Mouse (Mus musculus): ENCODE measurements around the gene Nsd2.

Gene Nsd2

DNA sequence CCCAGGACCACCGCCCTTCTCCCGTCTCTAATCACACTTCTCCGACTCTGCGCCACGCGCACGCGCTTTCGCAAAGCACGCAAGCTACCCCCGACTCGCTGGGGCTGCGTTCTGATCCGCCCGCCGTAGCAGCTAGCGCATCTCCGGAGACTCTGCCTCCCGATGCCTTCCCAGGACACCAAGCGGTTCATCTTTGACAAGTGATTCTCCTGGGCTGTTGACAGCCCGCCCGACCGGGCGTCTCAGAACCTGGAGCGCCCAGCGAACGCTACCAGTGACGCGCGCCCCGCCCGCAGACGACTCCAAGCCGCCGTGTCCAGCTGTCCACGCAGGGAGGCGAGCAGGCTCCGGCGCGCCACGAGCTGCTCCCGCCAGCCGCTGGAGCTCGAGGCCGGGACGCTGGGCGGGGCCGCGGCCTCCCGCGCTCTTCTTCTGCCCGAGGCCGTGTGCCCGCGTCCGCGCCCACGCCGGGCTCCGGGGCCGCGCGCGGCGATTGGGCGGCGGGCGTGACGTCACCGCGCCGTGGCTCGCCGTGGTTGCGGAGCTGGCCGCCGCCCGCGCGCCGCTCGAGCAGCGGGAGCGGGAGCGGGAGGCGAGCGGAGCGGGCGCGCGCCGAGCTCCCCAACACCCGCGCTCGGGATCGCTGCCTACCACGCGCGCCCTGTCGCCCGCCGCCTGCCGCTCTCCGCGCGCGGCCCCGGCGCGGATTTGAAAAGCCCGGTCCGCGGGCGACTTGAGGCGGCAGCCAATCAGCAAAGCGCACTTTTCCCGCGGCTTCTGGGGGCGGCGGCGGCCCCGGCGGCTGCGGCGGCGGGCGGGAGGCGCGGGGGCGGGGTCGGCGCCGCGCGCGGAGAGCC lies at the start of gene Nsd2:
Gene Nsd2 (plus strand): TSS at position 850 of the 857 bp plus-strand sequence.
- DNase-seq (ENCODE audit: low spot score) = peak; percentile 97

DNA sequence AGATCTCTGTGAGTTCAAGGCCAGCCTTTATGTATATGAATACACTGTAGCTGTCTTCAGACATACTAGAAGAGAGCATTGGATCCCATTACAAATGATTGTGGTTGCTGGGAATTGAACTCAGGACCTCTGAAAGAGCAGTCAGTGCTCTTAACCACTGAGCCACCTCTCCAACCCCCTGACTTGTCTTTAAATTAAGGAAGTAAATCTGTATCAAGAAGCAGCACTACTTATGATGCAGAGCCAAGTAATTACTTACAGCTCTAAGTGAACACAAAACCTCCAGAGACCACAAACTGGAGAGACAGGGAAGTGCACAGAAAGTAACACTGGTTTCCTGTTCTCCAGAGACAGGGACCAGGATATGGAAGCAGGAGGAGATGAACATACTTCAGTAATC lies 43.3 kb upstream of the Nsd2 start:
- DNase-seq (ENCODE audit: low spot score) = no peak

DNA sequence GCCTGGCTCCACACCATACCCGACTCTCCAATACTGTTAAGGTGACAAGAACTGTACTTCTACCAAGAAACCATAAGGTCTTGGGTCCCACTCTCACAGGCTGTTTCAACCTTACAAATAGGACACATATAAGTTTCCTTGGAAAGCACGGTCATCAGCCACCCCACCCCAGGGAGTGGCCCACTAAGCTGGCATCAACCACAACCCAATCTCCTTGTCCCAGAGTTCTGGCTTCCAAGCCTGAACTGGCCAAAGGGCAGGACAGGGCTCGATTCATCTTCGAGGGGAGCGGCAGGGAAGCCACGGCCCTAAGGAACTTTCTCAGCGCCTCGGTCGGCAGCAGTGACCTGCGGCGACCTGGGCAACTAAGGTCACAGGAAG lies 38.6 kb upstream of the Nsd2 start:
- DNase-seq (ENCODE audit: low spot score) = no peak

DNA sequence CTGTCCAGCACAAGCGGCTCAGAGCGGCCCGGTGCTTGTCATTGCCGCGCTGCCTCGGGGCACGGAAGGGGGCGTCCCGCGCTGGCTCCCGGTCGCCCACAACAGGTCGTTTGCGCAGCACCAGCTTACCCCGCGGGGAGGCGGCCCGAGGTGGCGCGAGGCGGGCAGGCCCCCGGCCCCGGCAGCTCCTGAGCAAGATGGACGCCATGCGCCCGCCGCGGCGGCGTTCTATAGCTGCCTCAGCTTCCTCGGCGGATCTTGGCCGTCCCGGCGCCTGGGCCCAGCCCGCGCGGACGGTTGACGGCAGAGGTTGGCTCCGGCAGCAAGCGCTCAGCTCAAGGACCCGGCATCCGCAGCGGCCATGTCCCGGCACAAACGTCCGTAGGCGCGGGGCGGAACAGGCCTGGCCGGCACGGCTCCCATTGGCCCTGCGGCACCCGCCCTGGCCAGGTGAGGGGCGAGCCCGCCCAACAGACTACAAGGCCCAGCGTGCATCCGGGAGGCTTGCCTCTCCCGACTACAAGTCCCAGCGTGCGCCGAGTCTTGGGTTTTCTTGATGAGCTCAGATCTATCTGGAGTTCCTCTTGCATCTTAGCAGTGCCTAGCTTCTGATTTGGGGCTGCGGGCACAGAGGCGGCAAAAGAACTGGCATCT lies 38.1 kb upstream of the Nsd2 start, which contains the start of gene Letm1:
Gene Letm1 (minus strand): TSS at position 473 of the 654 bp plus-strand sequence.
- DNase-seq (ENCODE audit: low spot score) = peak; percentile 93

DNA sequence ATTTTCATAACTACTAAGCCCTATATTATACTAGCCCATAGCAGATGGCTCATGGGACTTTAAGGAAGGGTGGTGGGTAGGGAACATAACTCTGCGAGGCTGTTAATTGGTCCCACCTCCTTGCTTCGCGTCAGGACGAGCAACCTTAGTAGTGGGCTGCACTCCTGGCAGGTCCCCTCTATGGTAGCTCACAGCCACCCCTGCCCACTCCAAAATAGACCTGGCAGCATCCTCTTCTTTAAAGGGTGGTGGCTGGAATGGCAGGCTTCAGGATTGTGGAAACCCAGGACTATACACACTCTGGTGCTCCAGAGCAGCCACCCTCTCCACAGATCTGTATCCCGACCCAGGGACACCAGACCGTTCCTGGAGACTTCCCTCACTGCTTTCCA lies 37.5 kb upstream of the Nsd2 start:
- DNase-seq (ENCODE audit: low spot score) = no peak

DNA sequence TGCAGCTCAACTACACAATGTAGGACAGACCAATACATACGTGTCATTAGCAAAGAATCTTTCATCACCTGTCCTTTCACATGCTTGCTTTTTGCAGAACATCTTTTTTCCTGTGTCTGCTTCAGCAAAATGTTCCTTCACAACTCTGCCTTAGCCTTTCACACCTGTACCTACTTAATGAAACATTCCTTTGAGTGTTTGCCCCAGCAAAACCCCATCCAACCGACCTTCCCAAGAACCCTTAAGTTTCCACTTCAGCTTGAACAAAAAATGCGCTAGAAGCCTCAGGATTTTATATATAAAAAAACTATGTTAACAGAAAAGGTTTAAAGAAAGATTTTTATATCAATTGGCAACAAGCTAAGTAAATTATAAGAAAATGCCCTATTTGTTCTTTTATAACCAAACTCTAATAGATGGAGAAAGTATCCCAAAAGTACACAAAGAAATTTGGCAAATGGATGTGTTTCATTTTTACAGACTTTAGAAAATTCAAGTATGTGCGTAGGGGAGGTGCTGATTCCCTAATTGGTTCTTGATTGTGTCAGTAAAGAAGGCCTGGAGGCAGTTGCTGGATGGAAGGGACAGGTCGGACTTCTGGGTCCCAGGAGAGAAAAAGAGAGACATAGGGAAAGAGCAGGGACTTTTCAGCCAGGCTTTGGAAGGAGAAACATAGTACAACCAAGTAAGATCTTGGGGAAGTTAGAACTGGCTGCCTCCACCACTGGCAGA lies 28.4 kb upstream of the Nsd2 start:
- DNase-seq (ENCODE audit: low spot score) = no peak

DNA sequence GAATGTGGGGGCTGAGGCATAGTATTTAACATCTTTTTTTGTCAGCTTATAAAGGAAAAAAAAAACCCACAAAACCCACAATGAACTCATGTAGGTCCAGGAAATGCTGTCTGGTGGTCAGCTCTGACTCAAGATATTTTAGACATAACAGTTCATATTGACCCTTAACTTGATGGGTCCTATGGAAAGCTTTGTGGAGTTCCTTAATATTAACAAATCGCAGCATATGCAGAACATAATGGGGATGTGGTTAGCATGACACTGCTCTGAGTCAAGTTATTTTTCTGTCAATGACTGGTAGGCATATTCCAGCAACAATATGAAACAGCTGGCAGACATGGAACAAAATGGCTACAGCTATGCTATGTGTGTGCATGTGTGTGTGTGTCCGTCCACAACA lies 17.2 kb upstream of the Nsd2 start:
- no peak for DNase-seq (ENCODE audit: low spot score)

DNA sequence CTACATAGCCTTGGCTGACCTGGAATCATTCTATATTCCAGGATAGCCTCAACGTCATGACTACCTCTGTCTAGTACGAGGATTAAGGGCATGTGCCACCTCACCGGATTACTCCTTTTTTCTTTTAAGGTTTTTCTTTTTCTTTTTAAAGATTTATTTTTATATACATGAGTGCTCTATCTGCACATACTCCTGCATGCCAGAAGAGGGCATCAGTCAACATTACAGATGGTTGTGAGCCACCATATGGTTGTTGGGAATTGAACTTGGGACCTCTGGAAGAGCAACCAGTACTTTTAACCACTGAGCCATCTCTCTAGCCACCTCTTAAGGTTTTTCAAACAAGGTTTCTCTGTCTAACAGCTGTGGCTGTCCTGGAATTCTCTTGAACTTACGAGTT lies 9.0 kb upstream of the Nsd2 start:
- no peak for DNase-seq (ENCODE audit: low spot score)

DNA sequence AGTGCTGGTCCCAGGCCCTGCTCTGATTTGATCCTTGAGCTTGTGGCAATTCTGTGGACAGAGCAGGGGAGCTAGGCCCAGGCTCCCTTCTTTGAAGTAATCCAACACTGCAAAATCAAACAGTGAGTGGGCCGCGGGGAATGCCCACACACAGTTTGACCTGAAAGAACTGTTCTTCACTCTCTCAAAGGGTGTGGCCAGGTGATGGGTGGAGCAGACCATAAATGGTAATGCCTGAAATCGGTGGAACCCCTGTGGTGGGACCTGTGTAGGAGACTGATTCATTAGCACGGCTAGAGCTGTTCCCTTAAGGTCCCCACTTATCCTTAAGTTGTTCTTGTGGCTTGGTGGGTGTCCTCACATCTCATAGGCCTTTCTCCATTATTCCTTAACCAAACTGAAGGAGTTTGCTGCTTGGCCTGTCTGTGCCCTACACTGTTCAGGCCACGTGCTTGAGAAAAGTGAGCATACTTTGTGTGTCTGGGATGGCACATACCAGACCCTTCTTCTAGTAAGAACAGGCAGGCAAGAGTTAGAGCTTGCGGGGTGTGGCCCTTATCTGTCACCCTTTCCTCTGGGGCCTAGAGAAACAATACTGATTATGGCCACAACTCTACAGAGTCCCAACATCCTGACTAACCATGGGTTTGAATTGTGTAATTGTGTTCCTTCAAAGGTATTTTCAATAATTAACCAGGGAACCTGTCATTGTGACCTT lies 4.4 kb upstream of the Nsd2 start:
- no peak for DNase-seq (ENCODE audit: low spot score)

DNA sequence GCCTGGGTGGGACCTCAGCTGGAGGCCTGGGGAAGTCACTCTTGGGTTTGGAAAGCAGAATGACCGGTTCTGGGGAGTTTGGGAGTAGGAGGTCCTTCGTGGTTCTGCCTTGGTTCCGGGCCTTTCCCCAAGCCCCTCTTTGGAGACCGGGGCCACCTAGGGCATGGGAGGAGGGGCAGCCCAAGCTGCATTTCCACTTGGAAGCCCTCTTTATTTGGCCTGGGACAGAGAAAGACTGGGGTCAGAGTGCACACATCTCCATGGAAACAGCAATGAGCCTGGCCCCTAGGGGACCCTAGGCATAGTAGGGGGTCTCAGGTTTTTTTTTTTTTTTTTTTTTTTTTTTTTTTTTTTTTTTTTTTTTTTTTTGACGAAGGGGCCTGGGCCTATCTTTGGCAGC lies 2.4 kb upstream of the Nsd2 start:
- peak; percentile 17 for DNase-seq (ENCODE audit: low spot score)

DNA sequence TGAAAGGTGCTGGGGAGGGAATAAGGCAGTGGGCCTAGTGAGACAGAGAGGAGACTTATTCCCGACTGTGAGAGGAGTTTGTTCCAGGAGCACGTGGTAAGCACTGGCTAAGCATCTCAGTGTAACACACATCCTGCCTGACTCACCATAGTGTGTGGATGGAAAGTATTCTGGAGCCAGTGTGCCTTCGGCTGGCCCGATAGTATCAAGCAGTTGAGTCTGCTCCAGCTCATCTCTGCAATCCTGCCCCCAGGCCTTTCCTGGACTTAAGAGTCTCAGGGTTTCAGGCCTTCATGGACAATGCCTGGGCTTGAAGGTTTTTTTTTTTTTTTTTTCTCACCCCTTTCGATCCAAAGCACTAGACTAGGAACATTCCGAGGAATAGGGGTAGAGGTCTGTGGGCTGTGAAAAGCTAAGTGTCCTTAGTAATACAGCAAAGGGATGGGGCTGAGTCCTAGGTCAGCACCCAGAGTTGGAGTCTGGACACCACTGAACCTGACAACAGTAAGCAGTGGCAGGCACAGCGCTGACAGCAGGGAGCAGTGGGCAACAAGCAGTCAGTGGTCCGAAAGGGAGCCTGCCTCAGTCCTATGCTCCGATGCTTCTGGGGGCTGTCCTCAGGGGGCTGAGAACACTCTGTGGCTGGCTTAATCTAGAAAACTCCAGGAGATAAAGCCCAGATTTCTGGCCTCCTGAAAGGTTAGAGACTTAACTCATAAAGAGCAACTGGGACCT lies 1.2 kb upstream of the Nsd2 start:
- DNase-seq (ENCODE audit: low spot score) = no peak

DNA sequence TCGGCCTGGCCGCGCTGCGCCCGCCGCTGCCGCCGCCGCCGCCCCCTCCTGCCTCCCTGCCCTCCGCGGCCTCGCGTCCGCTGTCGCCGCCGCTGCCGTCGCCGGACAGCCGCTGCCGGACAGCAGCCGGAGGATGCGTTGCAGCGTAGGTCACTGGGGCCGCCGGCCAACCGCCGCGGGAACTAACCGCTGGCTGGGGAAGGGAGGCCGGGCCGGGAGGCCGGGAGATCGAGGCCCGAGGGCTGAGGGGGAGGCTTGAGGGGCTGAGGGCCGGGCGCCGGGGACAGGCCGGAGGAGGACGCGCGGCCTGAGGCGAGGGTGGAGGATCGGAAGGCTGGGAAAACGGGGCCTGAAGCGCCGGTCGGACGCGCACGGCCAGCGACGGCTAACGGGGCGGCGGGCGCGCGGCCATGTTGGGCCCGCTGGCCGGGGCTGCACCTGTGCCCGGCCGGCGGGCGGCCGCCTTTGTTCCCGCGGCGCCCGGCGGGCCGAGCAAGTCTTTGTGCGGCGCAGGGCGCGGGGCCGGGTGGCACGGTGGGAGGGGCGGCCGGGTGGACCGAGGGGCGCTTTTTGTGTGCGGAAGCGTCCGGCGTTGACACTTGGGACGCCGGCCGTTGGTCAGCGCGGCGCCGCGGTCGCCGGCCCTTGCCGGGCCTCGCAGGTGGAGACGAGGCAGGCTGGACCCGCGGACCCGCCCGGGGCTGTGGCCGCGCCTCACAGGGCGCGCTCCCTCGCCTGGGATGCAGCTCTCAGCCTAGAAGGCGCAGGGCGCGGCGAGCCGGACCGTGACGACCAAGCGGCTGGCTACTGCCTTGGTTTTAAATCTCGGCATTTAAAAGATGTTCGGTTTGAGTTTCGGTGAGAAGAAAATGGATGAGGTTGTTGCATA lies 452 bp downstream of the Nsd2 start:
- DNase-seq (ENCODE audit: low spot score) = peak; percentile 68

DNA sequence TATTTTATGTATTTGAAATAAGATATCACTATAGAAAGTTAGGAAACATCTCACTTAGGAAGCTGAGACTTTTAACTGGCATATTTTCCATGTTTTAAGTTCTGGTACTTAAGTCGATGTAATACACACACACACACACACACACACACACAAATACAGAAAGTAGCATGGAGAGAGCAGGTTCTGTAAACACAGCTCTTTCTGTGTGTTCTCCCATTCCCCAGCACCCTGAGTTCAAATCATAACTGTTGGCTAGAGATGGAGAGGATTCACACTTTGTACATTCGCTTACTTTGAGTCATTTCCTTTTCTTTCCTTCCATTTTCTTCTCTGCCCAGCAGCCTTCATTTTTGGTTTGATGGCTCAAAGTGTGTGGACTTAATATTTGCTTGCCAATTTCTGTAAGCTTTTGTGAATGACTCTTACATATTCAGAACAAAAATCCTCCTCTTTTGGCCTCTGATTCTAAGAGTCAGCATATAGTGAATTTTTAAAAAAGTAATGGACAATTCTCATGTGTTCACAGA lies 1.4 kb downstream of the Nsd2 start:
- peak; percentile 12 for DNase-seq (ENCODE audit: low spot score)

DNA sequence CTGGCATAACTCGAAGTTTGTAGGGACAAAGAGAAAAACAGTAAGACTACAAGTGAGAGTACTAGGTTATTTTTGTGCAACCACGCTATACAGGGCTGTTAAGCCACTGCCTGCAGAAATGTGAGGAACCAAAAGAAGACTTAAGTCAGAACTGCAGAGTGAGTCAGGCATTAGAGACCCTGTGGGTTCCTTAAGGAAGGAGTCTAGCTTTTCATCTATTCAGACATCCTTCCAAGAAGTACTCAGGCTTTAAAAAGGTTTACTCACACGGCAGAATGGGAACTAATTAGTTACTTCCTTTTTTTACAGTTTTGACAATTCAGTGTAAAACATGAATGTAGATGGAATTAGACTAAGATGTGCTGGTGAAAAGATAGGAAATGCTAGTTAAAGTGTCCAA lies 1.9 kb downstream of the Nsd2 start:
- no peak for DNase-seq (ENCODE audit: low spot score)

DNA sequence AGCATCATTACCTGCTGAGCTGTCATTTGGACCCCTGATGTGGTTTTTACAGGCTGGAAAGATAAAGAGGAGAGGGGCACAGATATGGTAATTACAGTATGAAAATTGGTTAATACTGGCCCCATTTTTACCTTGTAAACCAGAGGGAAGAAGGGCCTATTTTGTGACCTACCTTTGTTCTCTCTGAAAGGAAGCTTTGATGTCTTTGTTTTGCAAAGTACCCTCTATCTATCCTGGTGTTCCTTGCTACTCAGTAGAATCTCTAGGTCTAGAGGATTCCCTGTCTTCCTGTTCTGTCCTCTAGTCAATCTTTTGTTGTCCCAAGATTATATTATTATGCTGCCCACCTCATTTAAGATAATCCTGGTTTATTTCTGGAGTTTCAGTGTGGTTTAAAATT lies 5.5 kb downstream of the Nsd2 start:
- no peak for DNase-seq (ENCODE audit: low spot score)

DNA sequence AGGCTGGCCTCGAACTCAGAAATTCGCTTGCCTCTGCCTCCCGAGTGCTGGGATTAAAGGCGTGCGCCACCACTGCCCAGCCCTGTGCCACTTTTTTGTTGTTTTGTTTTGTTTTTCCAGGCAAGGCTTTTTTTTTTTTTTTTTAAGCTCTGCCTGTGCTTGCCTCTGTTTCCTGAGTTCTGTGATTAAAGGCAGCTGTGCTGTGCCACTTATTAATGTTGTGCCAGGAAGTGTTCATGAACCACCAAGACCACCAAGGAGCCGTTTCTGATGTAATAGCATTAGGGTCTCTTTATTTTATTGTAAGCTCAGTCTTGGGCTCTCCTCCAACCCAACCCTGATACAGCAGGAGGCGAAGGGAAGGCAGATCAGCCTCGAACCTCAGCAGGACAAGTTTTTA lies 7.6 kb downstream of the Nsd2 start:
- no peak for DNase-seq (ENCODE audit: low spot score)

DNA sequence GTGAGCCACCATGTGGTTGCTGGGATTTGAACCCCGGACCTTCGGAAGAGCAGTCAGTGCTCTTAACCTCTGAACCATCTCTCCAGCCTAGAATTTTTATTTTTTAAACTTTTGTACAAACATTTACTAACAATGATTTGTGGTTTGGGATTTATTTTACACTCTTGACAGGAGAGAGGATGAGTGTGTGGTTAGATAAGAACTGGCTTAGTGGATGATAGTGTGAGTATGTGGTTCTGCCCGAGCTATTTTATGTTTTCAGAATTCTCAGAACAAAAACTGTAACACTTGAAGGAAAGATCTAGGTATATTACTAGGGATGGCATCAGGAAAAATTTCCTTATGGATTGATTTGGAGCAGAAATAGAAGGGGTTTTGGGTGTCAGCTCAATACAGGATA lies 9.4 kb downstream of the Nsd2 start:
- no peak for DNase-seq (ENCODE audit: low spot score)

DNA sequence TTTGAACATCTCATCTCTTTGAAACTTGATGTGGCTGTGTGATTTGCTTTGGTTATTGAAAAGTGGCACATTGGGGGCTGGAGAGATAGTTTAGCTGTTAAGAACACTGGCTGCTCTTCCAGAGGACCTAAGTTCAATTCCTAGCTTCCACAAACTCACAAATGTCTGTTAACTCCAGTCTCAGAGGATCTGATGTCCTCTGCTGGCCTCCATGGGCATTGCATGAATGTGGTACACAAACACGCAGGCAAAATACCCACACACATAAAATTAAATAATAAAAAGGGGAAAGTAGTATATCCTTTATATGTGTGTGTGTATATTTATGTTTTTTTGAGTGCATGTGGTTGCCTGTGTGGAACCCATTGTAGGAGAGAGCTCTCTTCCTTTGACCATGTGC lies 10.3 kb downstream of the Nsd2 start:
- peak; percentile 27 for DNase-seq (ENCODE audit: low spot score)

DNA sequence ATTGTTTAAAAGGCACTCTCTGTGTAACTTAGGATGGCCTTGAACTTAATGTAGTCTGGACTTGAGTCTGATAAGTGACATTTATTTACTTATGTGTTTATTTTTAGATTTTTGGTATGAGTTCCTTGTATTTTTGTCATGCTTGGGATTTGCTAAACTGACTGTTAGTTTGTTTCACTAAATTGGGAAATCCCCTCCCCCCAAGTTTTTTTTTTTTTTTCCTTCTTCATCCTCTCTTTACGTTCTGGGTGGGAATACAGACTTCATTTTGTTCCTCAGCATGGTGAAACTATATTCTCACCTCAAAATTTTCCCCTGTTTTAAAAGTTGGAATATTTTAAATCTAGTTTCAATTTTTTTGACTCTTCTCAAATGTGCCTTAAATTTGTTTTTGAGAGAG lies 20.8 kb downstream of the Nsd2 start:
- no peak for DNase-seq (ENCODE audit: low spot score)

DNA sequence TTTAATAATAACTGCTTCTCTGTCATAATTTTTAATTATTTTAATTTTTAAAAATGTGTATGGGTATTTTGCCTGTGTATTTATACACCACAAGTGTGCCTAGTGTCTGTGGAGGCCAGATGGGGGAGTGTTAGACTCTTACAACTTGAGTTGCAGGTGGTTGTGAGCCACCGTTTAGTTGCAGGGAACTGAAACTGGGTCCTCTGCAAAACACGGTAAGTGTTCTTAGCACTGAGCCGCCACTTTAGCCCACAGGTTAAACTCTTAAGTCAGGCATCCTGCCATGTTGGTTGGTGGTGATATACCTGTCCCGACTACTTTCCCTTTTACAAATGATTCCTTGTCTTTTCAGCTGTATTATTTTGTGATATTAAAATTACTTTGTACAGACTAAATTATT lies 22.0 kb downstream of the Nsd2 start:
- no peak for DNase-seq (ENCODE audit: low spot score)
